Mouse (Mus musculus): ENCODE data around the gene Sox30.
"Not testable (repeated sequence)": the region's sequence is repeated elsewhere in the genome, so short reads cannot be mapped to it uniquely, and the experiment has no call there.

Sox30 gene

DNA sequence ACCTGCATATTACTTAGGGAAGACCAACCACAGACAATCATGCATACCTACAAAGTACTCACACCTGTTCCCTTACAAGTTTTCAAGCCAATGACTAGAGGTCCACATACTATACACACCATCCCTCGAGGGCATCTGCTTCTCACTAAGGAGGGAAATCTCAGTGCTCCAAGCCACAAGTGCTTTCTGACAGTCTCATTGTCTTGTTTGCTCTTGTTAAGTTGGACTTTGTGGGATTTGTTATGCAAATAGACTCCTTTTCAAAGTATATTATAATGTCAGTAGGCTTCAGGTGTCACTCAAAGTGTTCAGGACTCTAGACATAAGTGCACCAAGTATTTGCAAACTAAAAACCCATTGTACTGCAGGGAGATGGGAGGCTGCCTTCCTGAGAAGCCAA lies 40.1 kb downstream of the Sox30 start:
- DNase-seq (ENCODE audit: low spot score in 2 of 2) = no peak

GRCm38 (mm10) chr11:46021850-46022249 lies 41.7 kb downstream of the Sox30 start:
- no peak for DNase-seq (ENCODE audit: low spot score in 2 of 2)

- no peak for DNase-seq (ENCODE audit: low spot score in 2 of 2)
These were observed 42.9 kb downstream of the Sox30 start for GRCm38 (mm10) chr11:46022983-46023382.

GRCm38 (mm10) chr11:46025962-46026392 lies 45.9 kb downstream of the Sox30 start:
- DNase-seq (ENCODE audit: low spot score in 2 of 2) = no peak

- no peak for DNase-seq (ENCODE audit: low spot score in 2 of 2)
These were observed 48.1 kb downstream of the Sox30 start for GRCm38 (mm10) chr11:46027952-46028814.

DNA sequence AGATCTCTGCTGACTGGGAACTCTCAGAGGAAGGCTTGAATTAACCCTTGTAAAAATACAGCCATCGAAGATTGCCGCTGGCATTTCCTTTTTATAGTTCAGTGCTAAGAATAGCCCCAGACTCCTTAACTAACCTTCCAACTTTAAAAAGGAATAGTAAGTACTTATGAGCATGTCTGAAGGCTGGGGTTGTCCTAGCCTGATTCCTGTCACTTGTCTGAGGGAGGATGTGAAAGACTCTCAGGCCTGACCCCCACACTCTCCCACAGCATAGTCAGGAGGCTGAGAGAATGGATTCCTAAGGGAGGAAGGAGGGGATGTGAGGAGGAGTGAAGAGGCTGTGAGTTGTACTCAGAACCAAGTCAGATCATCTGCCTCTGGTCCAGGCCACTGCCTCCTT lies 49.4 kb downstream of the Sox30 start:
- no peak for DNase-seq (ENCODE audit: low spot score in 2 of 2)

- DNase-seq (ENCODE audit: low spot score in 2 of 2) = no peak
These were observed 49.9 kb downstream of the Sox30 start for GRCm38 (mm10) chr11:46030026-46030425.

DNA sequence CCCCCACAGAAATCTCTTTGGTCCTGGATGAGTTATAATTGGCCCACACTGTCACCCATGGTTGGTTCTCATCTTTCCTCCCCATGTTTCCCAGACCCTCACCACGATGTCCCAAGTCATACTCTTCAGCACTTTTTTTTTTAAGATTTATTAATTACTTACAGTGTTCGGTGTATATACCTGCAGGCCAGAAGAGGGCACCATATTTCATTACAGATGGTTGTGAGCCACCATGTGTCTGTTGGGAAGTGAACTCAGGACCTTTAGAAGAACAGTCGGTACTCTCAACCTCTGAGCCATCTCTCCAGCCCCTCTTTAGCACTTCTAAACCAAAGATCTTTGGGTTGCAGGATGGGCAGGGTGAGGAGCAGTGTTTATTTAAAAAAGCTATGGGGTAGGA lies 51.4 kb downstream of the Sox30 start:
- no peak for DNase-seq (ENCODE audit: low spot score in 2 of 2)

DNA sequence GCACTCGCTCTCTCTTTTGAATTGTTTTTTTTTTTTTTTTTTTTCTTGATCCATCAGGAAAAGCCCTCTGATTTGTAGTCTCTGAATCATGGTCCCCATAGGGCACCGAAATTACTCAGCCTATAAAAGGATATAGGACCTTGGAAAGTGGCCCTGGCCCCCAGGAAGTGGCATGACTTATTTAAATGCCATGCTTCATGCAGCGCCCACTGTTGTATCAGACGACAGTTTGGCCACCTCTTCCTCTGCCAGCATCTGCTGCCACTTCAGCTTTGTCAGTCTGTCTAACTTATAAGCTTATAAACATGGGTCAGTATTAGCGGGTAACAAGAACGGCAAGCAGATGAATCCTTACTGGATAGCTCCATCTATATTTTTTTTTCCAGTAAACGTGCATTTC lies 52.8 kb downstream of the Sox30 start:
- no peak for DNase-seq (ENCODE audit: low spot score in 2 of 2)

- no peak for DNase-seq (ENCODE audit: low spot score in 2 of 2)
These were observed 56.3 kb downstream of the Sox30 start for GRCm38 (mm10) chr11:46036374-46036773.

DNA sequence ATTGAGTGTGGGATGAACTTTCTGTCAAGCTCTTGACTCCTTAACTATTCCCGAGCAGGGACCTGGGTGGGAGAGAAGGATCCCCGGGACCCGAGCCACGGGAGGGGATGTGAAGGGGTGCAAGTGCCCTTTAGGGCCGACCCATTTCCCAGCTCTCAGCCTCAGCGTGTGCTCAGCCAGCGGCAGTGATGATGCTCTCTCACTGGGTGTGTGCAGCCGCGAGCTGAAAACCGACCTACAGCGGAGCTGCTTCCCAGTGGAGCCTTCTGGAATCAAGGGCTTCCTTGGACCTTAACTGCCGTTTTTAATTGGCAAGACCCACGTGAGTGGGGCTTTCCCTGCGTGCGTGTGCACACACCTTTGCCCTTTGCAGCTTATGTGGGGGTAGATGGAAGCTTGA lies 58.8 kb downstream of the Sox30 start:
- no peak for DNase-seq (ENCODE audit: low spot score in 2 of 2)

- DNase-seq (ENCODE audit: low spot score in 2 of 2) = no peak
These were observed 59.2 kb downstream of the Sox30 start for GRCm38 (mm10) chr11:46039335-46039734.

GRCm38 (mm10) chr11:46040841-46041556 lies 60.9 kb downstream of the Sox30 start:
- DNase-seq (ENCODE audit: low spot score in 2 of 2) = no peak

DNA sequence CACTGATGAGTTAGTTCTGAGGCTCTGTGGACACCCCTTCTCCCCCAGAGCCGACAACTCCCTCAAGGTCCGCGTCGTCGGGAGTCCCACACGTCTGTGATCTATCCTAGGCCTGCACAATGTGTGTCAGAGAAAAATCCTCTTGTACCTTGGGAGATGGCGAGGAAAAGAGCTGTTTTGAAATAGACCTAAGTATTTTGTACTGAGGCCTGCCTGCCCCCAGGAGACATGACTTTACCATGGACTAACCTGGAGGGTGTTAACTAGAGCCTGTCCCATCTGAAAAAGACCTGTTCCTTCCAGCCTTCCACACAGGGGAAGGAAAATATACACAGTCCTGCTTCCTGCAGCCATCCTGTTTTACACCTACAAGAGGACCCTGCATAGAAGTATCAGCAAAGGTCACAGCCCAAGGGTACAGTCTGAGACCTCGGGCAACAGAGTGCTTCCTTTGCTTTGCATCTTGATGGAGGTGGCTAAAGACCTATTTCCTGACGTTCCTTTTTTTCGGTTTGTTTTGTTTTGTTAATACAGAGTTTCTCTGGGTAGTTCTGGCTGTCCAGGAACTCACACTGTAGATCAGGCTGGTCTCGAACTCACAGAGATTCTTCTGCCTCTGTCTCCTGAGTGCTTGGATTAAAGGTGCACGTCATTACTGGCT lies 61.6 kb downstream of the Sox30 start:
- no peak for DNase-seq (ENCODE audit: low spot score in 2 of 2)

DNA sequence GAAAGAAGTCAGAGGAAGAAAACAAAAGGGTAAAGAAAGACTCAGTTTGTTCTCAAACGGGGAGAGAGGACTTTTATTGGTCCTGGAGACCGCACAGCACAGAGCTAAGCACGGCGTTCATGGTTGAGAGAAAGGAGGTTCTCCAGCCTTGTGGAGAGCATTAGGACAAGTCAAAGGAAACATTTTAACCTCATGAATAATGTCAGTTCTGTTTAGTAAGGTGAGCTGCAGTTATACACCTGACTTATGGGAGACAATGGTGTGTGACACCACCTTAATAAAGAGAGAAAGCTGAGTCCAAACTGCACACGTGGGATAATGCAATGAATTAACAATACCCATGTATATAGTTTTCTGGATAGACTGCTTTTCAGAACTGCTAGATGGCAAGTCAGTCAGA lies 64.7 kb downstream of the Sox30 start:
- DNase-seq (ENCODE audit: low spot score in 2 of 2) = no peak

DNA sequence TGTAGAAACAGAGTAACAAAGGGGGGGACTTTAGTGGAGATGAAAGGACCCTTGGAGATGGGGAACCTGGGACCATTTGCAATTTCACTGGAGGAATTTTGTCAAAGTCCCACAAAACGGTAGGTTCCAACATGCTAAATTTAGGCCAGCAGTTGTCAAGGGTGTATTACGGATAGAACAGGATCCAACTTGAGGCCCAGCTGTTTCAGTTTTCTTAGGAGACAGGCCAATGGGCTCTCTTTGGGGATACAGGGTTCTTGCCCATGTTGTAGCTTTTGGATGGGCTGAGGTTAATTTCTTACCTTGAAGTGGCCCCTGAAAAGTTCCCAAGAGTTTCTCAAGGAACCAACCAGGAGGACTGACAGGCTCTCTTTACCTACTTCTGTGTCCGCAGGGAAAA lies 67.2 kb downstream of the Sox30 start:
- DNase-seq (ENCODE audit: low spot score in 2 of 2) = no peak

DNA sequence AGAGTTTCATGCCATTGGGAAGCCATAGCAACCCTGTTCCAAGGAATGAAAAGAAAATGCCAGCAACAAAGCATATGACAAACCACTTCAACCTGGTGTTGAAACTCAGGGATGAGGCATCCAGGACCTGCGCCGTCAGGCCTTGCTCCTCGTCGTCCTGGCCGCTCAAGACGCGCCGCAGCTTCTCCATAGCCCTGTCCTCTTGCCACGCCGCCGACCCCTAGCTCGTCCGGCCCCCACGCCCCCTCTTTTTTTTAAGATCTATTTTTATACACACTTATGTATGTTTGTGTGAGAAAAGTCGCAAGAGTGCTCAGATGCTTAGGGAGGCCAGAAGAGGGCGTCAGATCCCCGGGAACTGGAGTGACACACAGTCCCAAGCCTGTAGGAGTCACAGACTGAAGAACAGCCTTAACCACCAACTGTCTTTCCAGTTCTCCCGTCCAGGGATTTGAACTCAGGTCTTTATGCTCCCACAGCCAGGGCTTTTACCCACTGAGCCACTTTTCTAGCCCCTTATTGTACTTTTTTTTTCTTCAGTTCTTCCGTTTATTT lies 72.1 kb downstream of the Sox30 start, which contains the start of gene Gm12166:
Gm12166 (minus strand) TSS at position 217 of the 555 bp plus-strand sequence.
- DNase-seq (ENCODE audit: low spot score in 2 of 2) = peak in 1 of 2 experiments; percentile 63

GRCm38 (mm10) chr11:46053457-46053856 lies 73.3 kb downstream of the Sox30 start:
- not testable (repeated sequence) for DNase-seq (ENCODE audit: low spot score in 2 of 2)

GRCm38 (mm10) chr11:46054311-46054710 lies 74.2 kb downstream of the Sox30 start:
- DNase-seq (ENCODE audit: low spot score in 2 of 2) = no peak

DNA sequence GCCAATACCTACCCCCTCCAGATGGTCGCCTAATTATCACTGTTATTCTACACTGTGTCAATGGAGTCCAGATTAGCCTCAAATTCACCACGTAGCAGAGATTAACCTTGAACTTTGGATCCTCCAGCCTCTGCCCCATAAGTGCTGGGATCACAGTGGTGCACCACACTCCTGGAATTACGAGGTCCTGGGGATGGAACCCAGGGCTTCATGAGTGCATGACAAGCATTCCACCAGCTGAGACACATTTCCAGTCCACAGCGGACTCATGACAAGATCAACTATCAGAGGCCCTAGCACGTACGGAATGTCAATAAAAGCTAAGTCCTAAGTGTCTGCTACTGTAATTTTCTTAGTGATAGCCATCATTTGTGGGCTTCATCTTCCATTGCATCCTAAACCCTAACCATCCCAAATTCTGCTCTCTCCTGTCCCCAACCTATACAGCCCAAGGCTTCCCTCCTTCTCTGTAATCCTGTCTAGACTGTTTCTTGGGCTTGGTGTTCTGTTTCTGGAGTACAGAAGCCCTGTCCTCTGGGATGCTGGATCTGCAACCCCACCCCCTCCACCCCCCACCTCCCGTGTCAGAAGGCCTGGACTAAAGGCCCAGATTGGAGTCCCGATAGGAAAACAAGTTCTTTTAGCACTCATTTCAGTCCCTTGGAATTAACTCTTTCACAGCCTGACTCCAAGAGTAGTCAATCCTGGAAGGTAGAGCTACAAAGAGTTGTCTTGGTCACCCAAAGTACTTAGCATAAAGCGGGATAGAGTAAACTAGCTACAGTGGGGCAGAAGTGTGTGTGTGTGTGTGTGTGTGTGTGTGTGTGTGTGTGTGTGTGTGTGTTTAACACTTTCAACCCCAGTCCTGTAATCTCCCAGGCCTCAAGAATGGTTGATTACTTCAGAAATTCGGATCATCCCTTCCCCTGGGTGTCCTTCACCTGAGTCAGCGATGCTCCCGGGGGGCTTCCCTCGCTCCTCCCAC lies 75.1 kb downstream of the Sox30 start:
- no peak for DNase-seq (ENCODE audit: low spot score in 2 of 2)
